Mouse (Mus musculus): Measurements from ENCODE around the gene Wnk3. TPM values are rescaled to one million over a fixed set of nuclear protein-coding genes. Genes with fewer than 3 reads are reported as not detected.
"Not testable (repeated sequence)": the region's sequence is repeated elsewhere in the genome, so short reads cannot be mapped to it uniquely, and the experiment has no call there.

Wnk3 gene
- polyA plus RNA-seq (2015; fragmentation: Nextera tagmentation; extraction: Ambion mirVana), result 0.21 and 0.38 TPM in 2 replicates

GRCm38 (mm10) chrX:151197778-151198177, at the start of gene Wnk3:
TSS of gene Wnk3 (plus strand) at chrX:151198078.
- no peak for DNase-seq (ENCODE audit: low spot score)

- DNase-seq (ENCODE audit: low spot score), result no peak
Observed at GRCm38 (mm10) chrX:151158414-151158813, 39.5 kb upstream of the Wnk3 start.

- DNase-seq (ENCODE audit: low spot score), result peak; percentile 13
Observed at GRCm38 (mm10) chrX:151168438-151169131, 29.3 kb upstream of the Wnk3 start.

GRCm38 (mm10) chrX:151169261-151169961, 28.5 kb upstream of the Wnk3 start:
- DNase-seq (ENCODE audit: low spot score), result peak; percentile 55

GRCm38 (mm10) chrX:151173134-151173533, 24.7 kb upstream of the Wnk3 start:
- DNase-seq (ENCODE audit: low spot score), result not testable (repeated sequence)

- no peak for DNase-seq (ENCODE audit: low spot score)
Observed at GRCm38 (mm10) chrX:151298329-151298728, 100.5 kb downstream of the Wnk3 start.

- peak; percentile 5 for DNase-seq (ENCODE audit: low spot score)
Observed at GRCm38 (mm10) chrX:151313732-151314131, 115.9 kb downstream of the Wnk3 start.

GRCm38 (mm10) chrX:151333615-151334014, 135.7 kb downstream of the Wnk3 start:
- DNase-seq (ENCODE audit: low spot score), result no peak

GRCm38 (mm10) chrX:151337804-151338203, 139.9 kb downstream of the Wnk3 start:
- DNase-seq (ENCODE audit: low spot score), result no peak

GRCm38 (mm10) chrX:151343761-151344500, 146.1 kb downstream of the Wnk3 start, which contains the start of gene Fam120c:
TSS of gene Fam120c (plus strand) at chrX:151344175.
- peak; percentile 85 for DNase-seq (ENCODE audit: low spot score)

- DNase-seq (ENCODE audit: low spot score), result peak; percentile 62
Observed at GRCm38 (mm10) chrX:151344501-151344984, 146.7 kb downstream of the Wnk3 start.

- no peak for DNase-seq (ENCODE audit: low spot score)
Observed at GRCm38 (mm10) chrX:151345333-151346125, 147.7 kb downstream of the Wnk3 start.

- no peak for DNase-seq (ENCODE audit: low spot score)
Observed at GRCm38 (mm10) chrX:151347278-151347677, 149.4 kb downstream of the Wnk3 start.

GRCm38 (mm10) chrX:151349322-151349721, 151.4 kb downstream of the Wnk3 start:
- no peak for DNase-seq (ENCODE audit: low spot score)

Other genes with a start within 250 kb of the Wnk3 start
- 23.8 and 25.4 TPM in 2 replicates for gene Gnl3l, start 180.8 kb upstream of the Wnk3 start, polyA plus RNA-seq (2015; fragmentation: Nextera tagmentation; extraction: Ambion mirVana)
- gene Fgd1, start 151.9 kb upstream of the Wnk3 start, polyA plus RNA-seq (2015; fragmentation: Nextera tagmentation; extraction: Ambion mirVana), result 1.1 and 2.0 TPM in 2 replicates
- 26.6 and 28.7 TPM in 2 replicates for gene Tsr2, start 101.5 kb upstream of the Wnk3 start, polyA plus RNA-seq (2015; fragmentation: Nextera tagmentation; extraction: Ambion mirVana)
- 1.9 and 2.3 TPM in 2 replicates for gene Fam120c, start 146.1 kb downstream of the Wnk3 start, polyA plus RNA-seq (2015; fragmentation: Nextera tagmentation; extraction: Ambion mirVana)

Data from thymus, postnatal 0 days (tissue).